Mouse (Mus musculus) CH12.LX (cell line): ENCODE measurements around the gene Dusp13. TPM values are rescaled to one million over a fixed set of nuclear protein-coding genes. Genes with fewer than 3 reads are reported as not detected.

Experiments used
- DNase-seq: peaks from one replicate; pipeline ENCODE4 v3.0.0-alpha.2; 2013; ENCODE audit errors: extremely low read depth
- H3K27ac ChIP-seq: 2 replicates; pipeline ENCODE4 v1.5.1; 2012; ENCODE audit warnings: low read depth, mild to moderate bottlenecking, control low read depth, moderate library complexity; ENCODE audit not compliant: insufficient read depth
- H3K27me3 ChIP-seq: replicated peaks from 2 replicates; pipeline ENCODE3; 2012; ENCODE audit warnings: inconsistent platforms
- H3K36me3 ChIP-seq, 2 experiments: replicated peaks in 1 of 2; 2 replicates each; pipeline versions ENCODE3 to v1.6.1; 2012; ENCODE audit warnings: inconsistent platforms in 1 of 2, low read length in 1 of 2, mild to moderate bottlenecking in 1 of 2, mixed read lengths in 1 of 2, moderate library complexity in 1 of 2; ENCODE audit not compliant: control insufficient read depth in 1 of 2, insufficient read depth in 1 of 2
- H3K4me1 ChIP-seq, 2 experiments: 2 replicates each; pipeline ENCODE4 v1.6.1; 2012; ENCODE audit warnings: inconsistent platforms in 1 of 2, moderate library complexity in 1 of 2; ENCODE audit not compliant: insufficient read depth in 2 of 2, control insufficient read depth in 1 of 2
- H3K4me2 ChIP-seq: 2 replicates; pipeline ENCODE4 v1.6.1; 2012; ENCODE audit warnings: low read depth, mild to moderate bottlenecking, control low read depth; ENCODE audit not compliant: poor library complexity, insufficient read depth, severe bottlenecking
- H3K4me3 ChIP-seq, 3 experiments: fragments of 150-350 bp in 1 of 3; sonication (generic) in 1 of 3; replicated peaks in 1 of 3; 2 replicates each; pipeline versions ENCODE3 to v1.5.1; 2011 to 2012; ENCODE audit warnings: low read depth in 2 of 3, low read length in 2 of 3, mild to moderate bottlenecking in 2 of 3, moderate library complexity in 2 of 3, control low read depth in 1 of 3, improper control_type of control experiment in 1 of 3, inconsistent platforms in 1 of 3, mixed read lengths in 1 of 3; ENCODE audit not compliant: poor library complexity in 1 of 3
- H3K79me2 ChIP-seq: replicated peaks from 2 replicates; pipeline ENCODE4 v1.6.1; 2012; ENCODE audit warnings: mild to moderate bottlenecking, moderate library complexity; ENCODE audit not compliant: control insufficient read depth, poor library complexity, insufficient read depth, severe bottlenecking; ENCODE audit errors: extremely low read depth
- H3K9ac ChIP-seq: 2 replicates; pipeline ENCODE4 v1.6.1; 2012; ENCODE audit warnings: low read depth, mild to moderate bottlenecking, control low read depth, moderate library complexity; ENCODE audit not compliant: insufficient read depth
- H3K9me3 ChIP-seq: replicated peaks from 2 replicates; pipeline ENCODE3; 2012; ENCODE audit warnings: low read length, inconsistent platforms, mixed read lengths
- BHLHE40 ChIP-seq: IDR thresholded peaks from 2 replicates; pipeline ENCODE4 v1.6.1; 2011; ENCODE audit warnings: mild to moderate bottlenecking, low read depth, low read length, improper control_type of control experiment
- CHD1 ChIP-seq: IDR thresholded peaks from 2 replicates; pipeline ENCODE4 v1.6.1; 2012; ENCODE audit warnings: low read depth, low read length, improper control_type of control experiment, inconsistent platforms
- ELF1 ChIP-seq: IDR thresholded peaks from 2 replicates; pipeline ENCODE4 v1.6.1; 2014; ENCODE audit warnings: low read depth, mild to moderate bottlenecking, inconsistent platforms, low read length, improper control_type of control experiment
- EP300 ChIP-seq: IDR thresholded peaks from 2 replicates; pipeline ENCODE4 v1.6.1; 2011; ENCODE audit warnings: low read length, improper control_type of control experiment
- GABPA ChIP-seq: IDR thresholded peaks from 2 replicates; pipeline ENCODE4 v1.6.1; 2012; ENCODE audit warnings: low read depth, low read length, improper control_type of control experiment, inconsistent platforms; ENCODE audit not compliant: insufficient replicate concordance
- HCFC1 ChIP-seq: IDR thresholded peaks from 2 replicates; pipeline ENCODE4 v1.6.1; 2012; ENCODE audit warnings: low read depth, mild to moderate bottlenecking, inconsistent platforms, low read length, improper control_type of control experiment
- JUND ChIP-seq: conservative IDR thresholded peaks from 2 replicates; pipeline ENCODE4 v1.6.1; 2011; ENCODE audit warnings: low read depth, low read length, improper control_type of control experiment
- KAT2A ChIP-seq: IDR thresholded peaks from 2 replicates; pipeline ENCODE4 v1.6.1; 2012; ENCODE audit warnings: low read length, improper control_type of control experiment, inconsistent platforms; ENCODE audit not compliant: insufficient replicate concordance
- MAFK ChIP-seq: IDR thresholded peaks from 2 replicates; pipeline ENCODE4 v1.6.1; 2011; ENCODE audit warnings: low read length, improper control_type of control experiment; ENCODE audit not compliant: insufficient replicate concordance
- MAX ChIP-seq: IDR thresholded peaks from 2 replicates; pipeline ENCODE4 v1.6.1; 2011; ENCODE audit warnings: low read length, improper control_type of control experiment
- MAZ ChIP-seq: IDR thresholded peaks from 2 replicates; pipeline ENCODE4 v1.6.1; 2012; ENCODE audit warnings: low read depth, mild to moderate bottlenecking, inconsistent platforms, low read length, improper control_type of control experiment, moderate library complexity
- MXI1 ChIP-seq: IDR thresholded peaks from 2 replicates; pipeline ENCODE4 v1.6.1; 2011; ENCODE audit warnings: mild to moderate bottlenecking, low read depth, low read length, improper control_type of control experiment
- NELFE ChIP-seq: IDR thresholded peaks from 2 replicates; pipeline ENCODE4 v1.6.1; 2011; ENCODE audit warnings: low read depth, low read length, improper control_type of control experiment
- NRF1 ChIP-seq: IDR thresholded peaks from 2 replicates; pipeline ENCODE4 v1.6.1; 2014; ENCODE audit warnings: low read depth, mild to moderate bottlenecking, inconsistent platforms, low read length, improper control_type of control experiment, moderate library complexity
- POLR2AphosphoS2 ChIP-seq: IDR thresholded peaks from 2 replicates; pipeline ENCODE4 v1.6.1; 2011; ENCODE audit warnings: low read depth, low read length, improper control_type of control experiment
- RAD21 ChIP-seq: IDR thresholded peaks from 2 replicates; pipeline ENCODE4 v1.6.1; 2011; ENCODE audit warnings: low read depth, mild to moderate bottlenecking, low read length, improper control_type of control experiment, moderate library complexity
- RCOR1 ChIP-seq: conservative IDR thresholded peaks from 2 replicates; pipeline ENCODE4 v1.6.1; 2012; ENCODE audit warnings: low read depth, mild to moderate bottlenecking, inconsistent platforms, low read length, improper control_type of control experiment
- SIN3A ChIP-seq: IDR thresholded peaks from 2 replicates; pipeline ENCODE4 v1.6.1; 2012; ENCODE audit warnings: low read length, improper control_type of control experiment, inconsistent platforms
- SMC3 ChIP-seq: IDR thresholded peaks from 2 replicates; pipeline ENCODE4 v1.6.1; 2011; ENCODE audit warnings: low read depth, low read length, improper control_type of control experiment
- TCF12 ChIP-seq: IDR thresholded peaks from 2 replicates; pipeline ENCODE4 v1.6.1; 2014; ENCODE audit warnings: low read depth, mild to moderate bottlenecking, inconsistent platforms, low read length, improper control_type of control experiment
- USF1 ChIP-seq: IDR thresholded peaks from 2 replicates; pipeline ENCODE4 v1.6.1; 2014; ENCODE audit warnings: low read depth, mild to moderate bottlenecking, inconsistent platforms, low read length, improper control_type of control experiment
- USF2 ChIP-seq: conservative IDR thresholded peaks from 2 replicates; pipeline ENCODE4 v1.6.1; 2011; ENCODE audit warnings: low read depth, low read length, improper control_type of control experiment
- ZC3H11A ChIP-seq: IDR thresholded peaks from 2 replicates; pipeline ENCODE4 v1.6.1; 2012; ENCODE audit warnings: low read depth, mild to moderate bottlenecking, inconsistent platforms, low read length, improper control_type of control experiment
- ZKSCAN1 ChIP-seq: IDR thresholded peaks from 2 replicates; pipeline ENCODE4 v1.6.1; 2012; ENCODE audit warnings: low read depth, inconsistent platforms, low read length, improper control_type of control experiment, borderline replicate concordance
- dilution Hi-C: fragments of 300-500 bp; cut with MboI; formaldehyde crosslinking; loops from 2 replicates; pipeline ENCODE4 v1.14.3; 2020; ENCODE audit warnings: low sequenced_read_pairs; ENCODE audit not compliant: extremely low pct_unique_long_range_greater_than_20kb, extremely low pct_ligation_motif_present
- in situ Hi-C: fragments of 300-500 bp; cut with MboI; formaldehyde crosslinking; loops from 3 replicates; pipeline ENCODE4 v1.14.3; 2019; ENCODE audit warnings: low sequenced_read_pairs, low pct_ligation_motif_present, low pct_unique_long_range_greater_than_20kb, mixed read lengths
- polyA plus RNA-seq: library from polyadenylated mRNA; unstranded; fragments of >175 nt; gene quantifications from 2 replicates; pipeline ENCODE4 v1.2.1, GENCODE M21; 2012; ENCODE audit warnings: low read depth; ENCODE audit not compliant: insufficient read length
- total RNA-seq, 2 experiments: library from RNA; depleted of rRNA; stranded (reverse); fragments of 300-350 nt in 1 of 2; fragments of >200 nt in 1 of 2; gene quantifications; 2 replicates each; pipeline ENCODE4 v1.2.3; 2012 to 2014

The Dusp13 gene
- total and polyA plus RNA-seq, 3 experiments: 0.34 TPM; not detected in 2

DNA sequence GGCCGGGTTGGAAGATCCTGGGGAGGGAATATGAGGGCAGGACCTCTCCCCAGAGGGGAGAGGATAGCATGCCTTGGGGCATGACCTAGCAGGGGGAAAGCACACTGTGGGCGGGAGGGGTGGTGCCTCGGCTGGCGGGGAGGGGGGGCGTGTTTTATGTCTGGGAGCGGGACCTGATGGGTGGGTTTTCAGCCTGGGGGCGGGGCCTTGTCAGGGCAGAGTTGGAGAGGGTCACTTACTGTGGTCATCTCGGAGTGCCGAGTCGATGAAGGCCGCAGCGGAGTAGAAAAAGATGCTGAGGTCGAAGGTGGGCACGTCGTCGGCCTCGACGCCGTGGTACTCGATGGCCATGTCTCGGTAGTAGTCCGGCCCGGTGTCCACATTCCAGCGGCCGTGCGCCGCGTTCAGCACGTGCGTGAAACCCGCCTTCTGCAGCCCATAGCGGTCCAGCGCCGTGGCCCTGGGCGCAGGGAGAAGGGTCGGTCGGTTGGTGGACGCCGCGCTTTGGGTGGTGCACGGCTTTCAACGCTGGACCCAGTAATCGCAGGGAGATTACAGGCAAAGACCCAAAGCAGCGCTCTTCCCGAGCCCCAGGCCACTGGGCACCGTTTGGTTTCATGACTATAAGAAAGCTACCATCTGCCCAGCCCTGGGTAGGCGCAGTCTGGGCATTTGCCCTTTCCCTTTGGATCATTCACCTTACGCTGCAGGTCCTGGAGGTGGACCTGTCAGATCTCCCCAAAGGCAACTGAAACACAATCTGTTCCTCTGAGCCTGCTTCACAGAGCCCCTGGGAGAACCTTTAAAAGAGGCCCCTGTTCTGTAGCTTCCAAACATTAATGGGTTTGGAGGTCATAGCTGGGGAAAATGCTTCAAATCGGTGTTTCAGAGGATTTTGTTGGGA, 64.4 kb downstream of the Dusp13 start:
- Histone ChIP-seq H3K4me2 (no peak overlapping the region), H3K79me2 (no peaks in the 10 kb centered on the region), H3K9ac (no peak overlapping the region), H3K4me3 (no peak overlapping the region), H3K4me1 (peaks cover 3 to 10% of the 10 kb centered on the region in 2 experiments; a peak in 2 of 4 replicates), H3K36me3 (no peaks in the 10 kb centered on the region), H3K9me3 (no peaks in the 10 kb centered on the region), H3K27ac (no peak overlapping the region), H3K27me3 (no peaks in the 10 kb centered on the region)
- dilution Hi-C loops (no loop called here), in situ Hi-C loops (no loop called here)
- no peak for DNase-seq
- TF ChIP-seq MAZ (no peak), BHLHE40 (no peak), RAD21 (no peak), SMC3 (no peak), USF1 (no peak), ZC3H11A (no peak), TCF12 (no peak), NELFE (no peak), USF2 (no peak), CHD1 (no peak), NRF1 (no peak), MAFK (no peak), MAX (no peak), HCFC1 (no peak), ELF1 (no peak), EP300 (no peak), JUND (no peak)

DNA sequence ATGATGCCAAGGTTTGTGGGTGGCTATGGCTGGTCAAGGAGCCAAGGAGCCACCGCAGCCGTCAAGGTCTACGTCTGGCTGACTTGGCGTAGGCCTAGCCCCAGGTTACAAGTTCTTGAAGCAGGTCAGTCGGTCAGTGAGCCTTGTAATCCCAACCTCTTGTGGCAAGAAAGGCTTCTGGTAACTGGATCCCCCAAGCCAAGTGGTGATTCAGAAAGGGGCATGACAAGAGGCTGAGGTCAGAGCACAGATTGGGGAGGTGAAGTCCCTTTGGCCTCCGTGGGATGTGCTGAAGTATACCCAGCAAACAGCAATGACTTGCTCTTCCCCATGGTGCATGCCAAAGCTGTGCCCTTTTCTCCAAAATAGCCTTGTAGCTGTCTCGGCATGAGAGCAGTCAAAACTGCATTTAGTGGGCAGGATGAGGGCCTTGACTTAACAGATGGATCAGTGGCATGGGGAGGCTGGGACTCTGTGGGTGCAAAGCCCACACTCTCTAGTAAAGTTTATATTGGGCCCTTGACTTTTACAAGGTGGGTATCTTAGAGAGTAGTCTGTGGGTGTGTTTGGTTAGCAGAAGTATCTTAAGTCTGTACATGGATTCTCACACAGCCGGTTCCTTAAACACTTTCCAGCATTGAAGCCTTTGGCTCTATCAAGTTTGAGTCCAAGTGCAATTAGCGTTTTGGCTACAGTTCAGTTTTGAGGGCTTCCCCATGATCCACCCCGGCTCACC, 65.4 kb downstream of the Dusp13 start:
- Histone ChIP-seq H3K27me3 (no peaks in the 10 kb centered on the region), H3K4me1 (peaks cover 0 to 10% of the 10 kb centered on the region in 2 experiments; a peak in 2 of 4 replicates), H3K36me3 (no peaks in the 10 kb centered on the region), H3K9ac (no peak overlapping the region), H3K4me3 (no peak overlapping the region), H3K4me2 (no peak overlapping the region), H3K9me3 (no peaks in the 10 kb centered on the region), H3K27ac (no peak overlapping the region), H3K79me2 (no peaks in the 10 kb centered on the region)
- dilution Hi-C loops (no loop called here), in situ Hi-C loops (no loop called here)
- DNase-seq: no peak
- TF ChIP-seq KAT2A (no peak), POLR2AphosphoS2 (no peak), GABPA (no peak), RCOR1 (no peak), MXI1 (no peak), USF2 (no peak), SIN3A (no peak), ZKSCAN1 (no peak)
